Mouse (Mus musculus) layer of hippocampus, adult 9-10 months (tissue): Measurements from ENCODE around the gene Apba1.

Experiments
- DNase-seq: peaks from one replicate; pipeline ENCODE4 v3.0.0; 2022; ENCODE audit warnings: low spot score

Apba1 gene

DNA sequence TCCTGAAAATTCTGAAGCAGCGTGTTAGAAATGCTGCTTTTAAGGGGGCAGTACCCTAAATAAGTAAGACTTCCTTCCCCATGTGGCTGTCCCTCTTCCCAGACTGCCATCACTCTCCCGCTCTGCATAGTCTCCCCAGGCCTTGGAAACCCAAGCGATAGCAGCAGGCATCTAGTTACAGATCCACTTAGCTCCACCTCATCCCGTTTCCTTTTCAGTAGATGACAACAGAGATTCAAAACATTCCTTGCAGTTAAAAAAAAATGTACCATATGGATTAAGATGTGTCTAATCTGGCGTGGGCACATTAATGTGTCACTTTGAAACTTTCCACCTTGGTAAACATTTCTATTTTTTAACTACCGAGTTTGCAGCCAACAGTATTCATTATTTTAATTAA lies 48.1 kb downstream of the Apba1 start:
- DNase-seq: no peak

DNA sequence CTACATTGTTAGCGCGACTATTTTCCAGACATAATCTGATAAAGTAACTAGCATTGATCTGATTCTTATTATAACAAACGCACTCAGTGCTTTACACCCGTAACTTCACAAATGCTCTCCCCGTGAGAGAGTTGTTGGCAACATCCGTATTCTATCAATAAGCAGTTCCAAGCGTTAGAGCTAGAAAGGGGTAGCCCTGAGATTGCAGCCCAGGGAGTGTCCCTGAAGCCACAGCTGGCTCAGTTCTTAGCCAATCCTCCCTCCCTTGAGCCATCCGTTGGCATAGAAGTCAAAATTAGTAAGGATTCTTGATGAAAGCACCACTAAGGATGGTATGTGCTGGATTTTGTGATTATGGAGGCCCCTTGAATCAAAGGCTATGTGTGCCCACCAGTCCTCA lies 48.7 kb downstream of the Apba1 start:
- DNase-seq: no peak

DNA sequence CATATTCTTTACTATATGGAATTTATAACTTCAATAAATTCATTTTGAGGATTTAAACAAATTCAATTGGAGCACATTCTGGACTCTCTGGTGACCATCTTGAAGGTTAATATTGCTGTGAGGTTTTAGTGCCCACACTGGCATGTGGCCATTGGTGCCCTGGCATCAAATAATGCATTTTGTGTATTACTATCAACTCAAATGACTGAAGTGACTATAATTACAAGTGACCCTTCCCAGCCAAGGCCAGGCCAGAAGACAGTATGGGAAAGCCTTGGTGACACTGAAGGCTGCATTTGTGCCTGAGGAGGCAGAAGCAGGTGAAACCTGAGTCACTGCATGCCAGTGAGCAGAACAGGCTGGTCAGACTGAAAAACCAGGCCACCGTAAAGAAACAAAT lies 50.5 kb downstream of the Apba1 start:
- DNase-seq: no peak

- DNase-seq: no peak
Measured at GRCm38 (mm10) chr19:23810512-23810911, 51.8 kb downstream of the Apba1 start.

DNA sequence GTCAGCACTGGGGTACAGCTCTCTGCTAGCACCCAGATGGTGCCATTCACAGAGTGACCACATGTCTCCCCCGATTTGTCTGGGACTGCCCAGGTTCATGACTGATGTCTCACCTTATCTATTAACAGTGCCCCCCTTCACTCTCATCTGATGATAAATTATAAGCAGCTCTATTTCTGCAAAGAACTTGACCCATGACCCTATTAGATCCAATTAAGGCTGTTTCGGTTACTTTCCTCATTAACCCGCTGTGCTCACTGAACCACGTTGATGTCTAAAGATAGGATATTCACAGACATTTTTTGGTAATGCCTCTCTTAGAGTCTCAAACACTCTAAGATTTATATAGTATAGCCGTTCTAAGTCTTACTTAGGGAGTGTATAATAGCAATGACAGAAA lies 52.3 kb downstream of the Apba1 start:
- DNase-seq: no peak

- no peak for DNase-seq
Measured at GRCm38 (mm10) chr19:23816762-23817161, 58.1 kb downstream of the Apba1 start.

- no peak for DNase-seq
Measured at GRCm38 (mm10) chr19:23817196-23817595, 58.5 kb downstream of the Apba1 start.

GRCm38 (mm10) chr19:23819882-23820281 lies 61.2 kb downstream of the Apba1 start:
- DNase-seq: no peak

DNA sequence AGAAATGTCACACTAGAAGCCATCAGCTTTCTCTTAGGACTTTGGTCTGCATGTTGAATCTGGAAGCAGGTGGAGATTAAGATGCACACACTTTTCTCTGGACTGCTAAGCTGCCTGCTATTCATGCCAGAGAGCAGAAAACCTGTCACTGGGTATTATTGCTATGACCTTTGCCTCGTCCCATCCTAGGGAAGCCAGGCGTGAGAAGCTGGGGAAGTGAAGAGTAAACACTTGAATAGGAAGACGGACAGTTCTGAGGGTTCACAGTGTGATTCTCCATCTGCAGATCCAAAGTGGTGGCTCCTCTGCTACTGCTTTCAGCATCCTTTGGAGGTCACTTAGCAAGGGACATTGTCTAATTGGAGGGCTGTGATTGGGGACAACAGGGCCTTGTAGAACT lies 63.8 kb downstream of the Apba1 start:
- no peak for DNase-seq

- DNase-seq: no peak
Measured at GRCm38 (mm10) chr19:23823533-23823932, 64.8 kb downstream of the Apba1 start.

- DNase-seq: no peak
Measured at GRCm38 (mm10) chr19:23826251-23826650, 67.6 kb downstream of the Apba1 start.

DNA sequence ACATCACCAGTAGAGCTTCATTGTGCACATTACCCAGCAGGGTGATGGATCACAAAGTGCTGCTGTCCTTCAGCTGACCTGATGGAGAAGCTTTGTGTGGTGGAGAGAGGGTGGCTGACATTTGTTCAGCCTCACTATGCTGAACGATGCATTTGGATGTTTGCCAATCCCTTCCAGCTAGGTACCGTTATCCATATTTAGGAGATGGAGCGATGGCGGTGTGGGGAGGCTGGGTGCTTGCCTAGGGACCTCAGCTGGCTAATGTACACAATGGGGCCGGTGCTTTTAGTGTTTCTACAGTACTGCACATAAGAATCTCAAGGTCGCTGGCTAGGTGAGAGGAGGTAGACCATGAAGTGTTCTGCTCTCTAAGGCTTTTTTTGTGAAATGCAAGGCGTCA lies 72.1 kb downstream of the Apba1 start:
- no peak for DNase-seq

GRCm38 (mm10) chr19:23833685-23834682 lies 75.3 kb downstream of the Apba1 start:
- DNase-seq: no peak

- no peak for DNase-seq
Measured at GRCm38 (mm10) chr19:23834721-23835120, 76.0 kb downstream of the Apba1 start.

DNA sequence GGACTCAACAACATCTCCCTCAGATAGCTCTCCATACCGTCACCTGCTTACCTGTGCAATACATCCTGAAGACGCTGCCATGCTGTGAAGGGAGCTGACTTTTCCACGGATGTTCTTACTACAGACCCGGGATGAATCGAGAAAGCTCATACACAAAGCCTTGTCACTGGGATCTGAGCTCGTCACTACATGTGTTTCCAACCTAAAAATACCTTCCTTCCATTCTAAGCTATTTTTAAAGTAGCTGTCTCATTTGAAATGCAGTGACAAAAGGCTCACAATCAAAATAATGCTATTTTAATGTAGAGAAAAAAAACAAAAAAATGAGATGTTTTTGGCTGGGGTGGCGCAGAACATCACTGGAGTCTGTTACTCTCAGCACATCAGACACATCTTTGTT lies 97.1 kb downstream of the Apba1 start:
- no peak for DNase-seq

- no peak for DNase-seq
Measured at GRCm38 (mm10) chr19:23858091-23858490, 99.4 kb downstream of the Apba1 start.

- DNase-seq: no peak
Measured at GRCm38 (mm10) chr19:23858781-23859180, 100.1 kb downstream of the Apba1 start.

DNA sequence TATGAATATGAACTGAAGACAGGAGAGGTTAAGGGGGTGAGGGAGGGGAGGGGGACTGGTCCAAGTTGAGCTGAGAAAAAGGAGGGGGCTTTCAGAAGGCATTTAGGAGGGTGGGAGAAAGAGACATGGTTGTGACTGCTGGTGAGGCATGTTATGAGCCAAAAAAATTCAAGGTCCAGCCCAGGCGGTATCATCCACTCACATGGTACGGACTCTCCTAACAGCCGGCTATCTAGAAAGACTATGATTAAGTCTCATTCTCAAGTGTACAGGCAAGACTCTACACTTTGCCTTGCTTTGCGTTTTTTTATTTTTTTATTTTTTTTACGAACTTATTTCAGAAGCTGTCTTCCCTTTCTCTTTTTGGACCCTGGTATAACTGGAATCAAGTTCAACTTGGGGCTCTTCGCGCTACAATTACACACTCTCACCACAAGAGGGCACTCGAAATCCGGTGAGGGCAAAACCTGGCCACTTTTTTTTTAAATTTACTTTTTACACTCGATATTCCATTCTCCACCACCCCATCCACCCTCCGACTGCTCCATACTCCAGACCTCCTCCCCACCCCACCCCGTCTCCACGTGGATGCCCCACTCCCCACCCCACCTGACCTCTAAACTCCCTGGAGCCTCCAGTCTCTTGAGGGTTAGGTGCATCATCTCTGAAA lies 101.6 kb downstream of the Apba1 start:
- no peak for DNase-seq

- DNase-seq: no peak
Measured at GRCm38 (mm10) chr19:23862736-23863135, 104.0 kb downstream of the Apba1 start.

DNA sequence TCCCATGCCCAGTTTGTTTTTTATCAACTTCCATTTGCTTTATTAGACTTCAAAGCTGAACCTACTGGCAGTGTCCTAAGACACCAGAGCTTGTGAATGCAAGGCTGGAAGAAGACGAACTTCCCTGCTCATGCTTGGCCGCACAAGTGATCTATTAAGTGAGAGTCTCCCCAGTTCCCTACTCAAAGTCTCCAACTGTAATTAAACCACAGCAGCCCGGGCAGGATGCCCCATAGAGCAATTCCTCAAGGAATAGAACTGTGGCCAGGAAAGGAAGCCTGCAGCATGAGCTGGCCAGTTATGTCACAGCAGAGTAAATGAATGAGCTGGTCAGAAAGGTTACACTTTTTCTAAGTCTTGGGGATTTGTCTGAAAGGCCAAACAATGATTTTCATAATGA lies 105.3 kb downstream of the Apba1 start:
- no peak for DNase-seq

- DNase-seq: no peak
Measured at GRCm38 (mm10) chr19:23866045-23866444, 107.4 kb downstream of the Apba1 start.

- no peak for DNase-seq
Measured at GRCm38 (mm10) chr19:23867052-23867451, 108.4 kb downstream of the Apba1 start.

- DNase-seq: no peak
Measured at GRCm38 (mm10) chr19:23867589-23867988, 108.9 kb downstream of the Apba1 start.
